Comparison of ENCODE assay signal across 18 mouse cellular contexts in the genomic region with DNA sequence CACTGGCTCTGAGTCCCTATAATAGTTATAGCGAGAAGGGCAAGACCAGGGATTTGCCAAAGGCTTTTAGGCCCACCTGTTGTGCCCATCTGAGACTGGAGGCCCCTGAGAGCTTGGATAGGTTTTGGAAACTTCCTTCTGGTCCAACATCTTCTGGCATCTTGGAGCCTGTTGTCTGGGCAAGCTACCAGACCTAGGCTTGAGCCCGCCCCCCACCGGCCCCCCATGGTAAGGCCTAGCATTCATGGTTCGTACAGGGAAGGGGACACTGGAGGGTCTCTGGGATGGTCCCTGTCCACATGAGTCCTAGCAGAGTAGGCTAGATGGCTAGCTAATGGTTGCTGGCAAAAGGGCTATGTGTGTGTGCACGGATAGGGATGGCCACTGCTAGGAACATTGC. TPM values are rescaled to one million over a fixed set of nuclear protein-coding genes. Genes with fewer than 3 reads are reported as not detected.
A peak's percentile ranks its signal among the peaks of the same experiment; 100 is the strongest.
DNase-seq lines count a peak whose midpoint lies in the region; ATAC-seq lines count a peak whose summit lies in the region.
"Had no signal": no experiment of that assay in that cellular context is flagged by ENCODE, and none has a peak within 500 bp of the region (broad histone marks: within the 10 kb centered on the region; RNA-seq: fewer than 3 reads in every experiment).

No protein-coding gene starts in this region.

- peak overlapping the region; percentile 67; the same call in 1 of the 2 replicates for H3K27ac ChIP-seq in hindbrain, embryonic 15.5 days (replicated peaks)
- no peak overlapping the region for H3K27ac ChIP-seq in hindbrain, embryonic 14.5 days
- peak overlapping the region; percentile 52 for H3K27ac ChIP-seq in midbrain, embryonic 12.5 days (replicated peaks)
- H3K27ac ChIP-seq in midbrain, embryonic 15.5 days = no peak overlapping the region
- H3K27ac ChIP-seq in forebrain, embryonic 12.5 days = peak overlapping the region; percentile 84
- peak overlapping the region; percentile 40; the same call in 1 of the 2 replicates for H3K27ac ChIP-seq in limb, embryonic 13.5 days

- peaks cover 17% of the 10 kb centered on the region for H3K27me3 ChIP-seq in hindbrain, embryonic 15.5 days
- peaks cover 39% of the 10 kb centered on the region for H3K27me3 ChIP-seq in hindbrain, embryonic 14.5 days (ENCODE audit: control insufficient read depth, insufficient read depth, low read length)
- peaks cover 92% of the 10 kb centered on the region for H3K27me3 ChIP-seq in midbrain, embryonic 12.5 days
- peaks cover 16% of the 10 kb centered on the region for H3K27me3 ChIP-seq in midbrain, embryonic 15.5 days (replicated peaks)
- peaks cover 84% of the 10 kb centered on the region for H3K27me3 ChIP-seq in forebrain, embryonic 12.5 days
- peaks cover 17% of the 10 kb centered on the region for H3K27me3 ChIP-seq in limb, embryonic 13.5 days

- H3K36me3 ChIP-seq in hindbrain, embryonic 15.5 days = no peaks in the 10 kb centered on the region
- H3K36me3 ChIP-seq in hindbrain, embryonic 14.5 days (replicated peaks; ENCODE audit: control insufficient read depth, insufficient read depth) = no peaks in the 10 kb centered on the region
- H3K36me3 ChIP-seq in midbrain, embryonic 12.5 days = no peaks in the 10 kb centered on the region
- no peaks in the 10 kb centered on the region for H3K36me3 ChIP-seq in midbrain, embryonic 15.5 days (replicated peaks)
- no peaks in the 10 kb centered on the region for H3K36me3 ChIP-seq in forebrain, embryonic 12.5 days (replicated peaks)
- H3K36me3 ChIP-seq in limb, embryonic 13.5 days = no peaks in the 10 kb centered on the region
- H3K36me3 ChIP-seq: neural tube, embryonic 12.5 days had no signal

- no peak overlapping the region for H3K4me3 ChIP-seq in hindbrain, embryonic 15.5 days
- no peak overlapping the region for H3K4me3 ChIP-seq in hindbrain, embryonic 14.5 days (replicated peaks; ENCODE audit: low read length)
- no peak overlapping the region for H3K4me3 ChIP-seq in midbrain, embryonic 12.5 days
- H3K4me3 ChIP-seq in midbrain, embryonic 15.5 days = no peak overlapping the region
- no peak overlapping the region for H3K4me3 ChIP-seq in forebrain, embryonic 12.5 days (replicated peaks)
- H3K4me3 ChIP-seq in limb, embryonic 13.5 days = no peak overlapping the region
- H3K4me3 ChIP-seq: erythroblast, embryonic 14.5 days; neural tube, embryonic 12.5 days had no signal

- H3K4me2 ChIP-seq in hindbrain, embryonic 15.5 days = no peak overlapping the region
- H3K4me2 ChIP-seq in hindbrain, embryonic 14.5 days (replicated peaks) = no peak overlapping the region
- no peak overlapping the region for H3K4me2 ChIP-seq in midbrain, embryonic 12.5 days (replicated peaks)
- no peak overlapping the region for H3K4me2 ChIP-seq in midbrain, embryonic 15.5 days
- H3K4me2 ChIP-seq in forebrain, embryonic 12.5 days = 0 out of 2 replicates have a peak overlapping the region, but pooled peaks have one; percentile 22
- no peak overlapping the region for H3K4me2 ChIP-seq in limb, embryonic 13.5 days (replicated peaks)

- 73% methylated on average over 5 of the region's 5 CpGs for WGBS in hindbrain, embryonic 15.5 days
- WGBS in hindbrain, embryonic 14.5 days = 74% methylated on average over 5 of the region's 5 CpGs
- WGBS in midbrain, embryonic 12.5 days = 83% methylated on average over 5 of the region's 5 CpGs
- WGBS in midbrain, embryonic 15.5 days = 74% methylated on average over 5 of the region's 5 CpGs
- WGBS in forebrain, embryonic 12.5 days = 69% methylated on average over 5 of the region's 5 CpGs
- WGBS in limb, embryonic 13.5 days = 87% methylated on average over 5 of the region's 5 CpGs

- no peaks in the 10 kb centered on the region for H3K9me3 ChIP-seq in hindbrain, embryonic 15.5 days
- H3K9me3 ChIP-seq in hindbrain, embryonic 14.5 days (ENCODE audit: control insufficient read depth, low read length) = no peaks in the 10 kb centered on the region
- H3K9me3 ChIP-seq in midbrain, embryonic 12.5 days = no peaks in the 10 kb centered on the region
- no peaks in the 10 kb centered on the region for H3K9me3 ChIP-seq in midbrain, embryonic 15.5 days
- no peaks in the 10 kb centered on the region for H3K9me3 ChIP-seq in forebrain, embryonic 12.5 days
- no peaks in the 10 kb centered on the region for H3K9me3 ChIP-seq in limb, embryonic 13.5 days
- H3K9me3 ChIP-seq: neural tube, embryonic 12.5 days had no signal

- no peak for ATAC-seq in hindbrain, embryonic 15.5 days (ENCODE audit: low FRiP score, low read depth)
- ATAC-seq in hindbrain, embryonic 14.5 days (ENCODE audit: low FRiP score) = no peak
- ATAC-seq in midbrain, embryonic 12.5 days (ENCODE audit: low FRiP score, low read depth) = no peak
- no peak for ATAC-seq in midbrain, embryonic 15.5 days (replicated peaks)
- ATAC-seq in forebrain, embryonic 12.5 days (ENCODE audit: low FRiP score) = no peak
- ATAC-seq in limb, embryonic 13.5 days (ENCODE audit: low FRiP score, low read depth) = no peak
- ATAC-seq: intestine, postnatal 0 days; liver, postnatal 0 days had no signal

- no peak overlapping the region for H3K9ac ChIP-seq in hindbrain, embryonic 15.5 days
- no peak overlapping the region for H3K9ac ChIP-seq in hindbrain, embryonic 14.5 days
- no peak overlapping the region for H3K9ac ChIP-seq in midbrain, embryonic 12.5 days (replicated peaks)
- H3K9ac ChIP-seq in midbrain, embryonic 15.5 days = no peak overlapping the region
- H3K9ac ChIP-seq in forebrain, embryonic 12.5 days = no peak overlapping the region
- H3K9ac ChIP-seq in limb, embryonic 13.5 days = no peak overlapping the region
- H3K9ac ChIP-seq: liver, postnatal 0 days; neural tube, embryonic 12.5 days had no signal

- no peak for DNase-seq in hindbrain, embryonic 14.5 days (ENCODE audit: low spot score)
- DNase-seq in left cerebral cortex, postnatal 36 days (ENCODE audit: low spot score in 2 of 2) = no peak
- no peak for DNase-seq in retina, embryonic 14.5 days (ENCODE audit: low spot score)
- DNase-seq: adrenal gland, postnatal 25 days; cerebellum, adult 11-12 months; gastrocnemius, postnatal 36 days; liver, postnatal 0 days; right cerebral cortex, postnatal 25 days; thymus, postnatal 36 days had no signal

- intact Hi-C loops in left cerebral cortex, postnatal 36 days (cut with DNase I) = no loop called here

- H3K4me1 ChIP-seq in hindbrain, embryonic 15.5 days (replicated peaks) = peaks cover 40% of the 10 kb centered on the region
- H3K4me1 ChIP-seq in hindbrain, embryonic 14.5 days (replicated peaks; ENCODE audit: control insufficient read depth, insufficient read depth, low read length) = peaks cover 31% of the 10 kb centered on the region
- peaks cover 86% of the 10 kb centered on the region for H3K4me1 ChIP-seq in midbrain, embryonic 12.5 days
- peaks cover 33% of the 10 kb centered on the region for H3K4me1 ChIP-seq in midbrain, embryonic 15.5 days
- H3K4me1 ChIP-seq in forebrain, embryonic 12.5 days = peaks cover 95% of the 10 kb centered on the region
- H3K4me1 ChIP-seq in limb, embryonic 13.5 days = peaks cover 78% of the 10 kb centered on the region

RNA-seq across cellular contexts. Expression of a gene that starts 22.8 kb away (rescaled TPM):
- 39.4 and 40.5 TPM in 2 replicates for polyA plus RNA-seq in hindbrain, embryonic 15.5 days (2015; fragmentation: Nextera tagmentation; extraction: Ambion mirVana)
- 46.5 and 47.2 TPM in 2 replicates for polyA plus RNA-seq in hindbrain, embryonic 14.5 days (2014; fragmentation: Nextera tagmentation; extraction: Ambion mirVana)
- polyA plus RNA-seq in midbrain, embryonic 12.5 days (2016; fragmentation: Nextera tagmentation; extraction: Ambion mirVana) = 66.2 and 88.3 TPM in 2 replicates
- polyA plus RNA-seq in midbrain, embryonic 15.5 days (2015; fragmentation: Nextera tagmentation; extraction: Ambion mirVana) = 20.9 and 21.4 TPM in 2 replicates
- 83.6 and 111 TPM in 2 replicates for polyA plus RNA-seq in forebrain, embryonic 12.5 days (2016; fragmentation: Nextera tagmentation; extraction: Ambion mirVana)
- polyA plus RNA-seq in limb, embryonic 13.5 days (2015; fragmentation: Nextera tagmentation; extraction: Ambion mirVana) = 39.1 and 40.7 TPM in 2 replicates
- 100 to 1,000 TPM; 120 to 133 TPM for total RNA-seq in left cerebral cortex, postnatal 36 days (2021)
- total RNA-seq: monocyte, adult 5-6 weeks had no signal
- polyA plus RNA-seq: erythroblast, embryonic 14.5 days had no signal

RNA-seq across cellular contexts. Expression of a gene that starts 40.5 kb away (rescaled TPM):
- polyA plus RNA-seq in hindbrain, embryonic 15.5 days (2015; fragmentation: Nextera tagmentation; extraction: Ambion mirVana) = 31.4 and 32.7 TPM in 2 replicates
- 27.5 and 28.8 TPM in 2 replicates for polyA plus RNA-seq in hindbrain, embryonic 14.5 days (2014; fragmentation: Nextera tagmentation; extraction: Ambion mirVana)
- 31.8 and 37.5 TPM in 2 replicates for polyA plus RNA-seq in midbrain, embryonic 12.5 days (2016; fragmentation: Nextera tagmentation; extraction: Ambion mirVana)
- 31.1 and 32.0 TPM in 2 replicates for polyA plus RNA-seq in midbrain, embryonic 15.5 days (2015; fragmentation: Nextera tagmentation; extraction: Ambion mirVana)
- polyA plus RNA-seq in forebrain, embryonic 12.5 days (2016; fragmentation: Nextera tagmentation; extraction: Ambion mirVana) = 34.6 and 39.6 TPM in 2 replicates
- 45.2 and 46.0 TPM in 2 replicates for polyA plus RNA-seq in limb, embryonic 13.5 days (2015; fragmentation: Nextera tagmentation; extraction: Ambion mirVana)
- total RNA-seq in left cerebral cortex, postnatal 36 days (2021) = 10 to 100 TPM; 24.4 to 27.5 TPM

RNA-seq across cellular contexts. Expression of a gene that starts 40.7 kb away (rescaled TPM):
- polyA plus RNA-seq in hindbrain, embryonic 15.5 days (2015; fragmentation: Nextera tagmentation; extraction: Ambion mirVana) = 40.9 and 48.9 TPM in 2 replicates
- 32.3 and 41.0 TPM in 2 replicates for polyA plus RNA-seq in hindbrain, embryonic 14.5 days (2014; fragmentation: Nextera tagmentation; extraction: Ambion mirVana)
- polyA plus RNA-seq in midbrain, embryonic 12.5 days (2016; fragmentation: Nextera tagmentation; extraction: Ambion mirVana) = 203 and 205 TPM in 2 replicates
- 27.9 and 32.2 TPM in 2 replicates for polyA plus RNA-seq in midbrain, embryonic 15.5 days (2015; fragmentation: Nextera tagmentation; extraction: Ambion mirVana)
- polyA plus RNA-seq in forebrain, embryonic 12.5 days (2016; fragmentation: Nextera tagmentation; extraction: Ambion mirVana) = 265 and 272 TPM in 2 replicates
- 196 and 197 TPM in 2 replicates for polyA plus RNA-seq in limb, embryonic 13.5 days (2015; fragmentation: Nextera tagmentation; extraction: Ambion mirVana)
- total RNA-seq in left cerebral cortex, postnatal 36 days (2021) = 1 to 10 TPM; 6.0 to 6.1 TPM

RNA-seq across cellular contexts. Expression of a gene that starts 46.3 kb away (rescaled TPM):
- 118 and 127 TPM in 2 replicates for polyA plus RNA-seq in hindbrain, embryonic 15.5 days (2015; fragmentation: Nextera tagmentation; extraction: Ambion mirVana)
- polyA plus RNA-seq in hindbrain, embryonic 14.5 days (2014; fragmentation: Nextera tagmentation; extraction: Ambion mirVana) = 115 and 125 TPM in 2 replicates
- 231 TPM in 2 replicates for polyA plus RNA-seq in midbrain, embryonic 12.5 days (2016; fragmentation: Nextera tagmentation; extraction: Ambion mirVana)
- 109 and 110 TPM in 2 replicates for polyA plus RNA-seq in midbrain, embryonic 15.5 days (2015; fragmentation: Nextera tagmentation; extraction: Ambion mirVana)
- polyA plus RNA-seq in forebrain, embryonic 12.5 days (2016; fragmentation: Nextera tagmentation; extraction: Ambion mirVana) = 265 and 268 TPM in 2 replicates
- polyA plus RNA-seq in limb, embryonic 13.5 days (2015; fragmentation: Nextera tagmentation; extraction: Ambion mirVana) = 252 and 254 TPM in 2 replicates
- total RNA-seq in left cerebral cortex, postnatal 36 days (2021) = 10 to 100 TPM; 22.5 to 26.4 TPM

Comparison
In these comparisons a context has a peak if more than half of its experiments do, and no peak if none do; other contexts are left out.
1. H3K27ac ChIP-seq: peak in hindbrain, embryonic 15.5 days (single experiment), midbrain, embryonic 12.5 days (single experiment), forebrain, embryonic 12.5 days (single experiment) and limb, embryonic 13.5 days (single experiment); none in hindbrain, embryonic 14.5 days (single experiment) and midbrain, embryonic 15.5 days (single experiment).